Mouse (Mus musculus) heart, adult 2 months (tissue): ENCODE measurements around the gene Akt1s1.

Experiments used
- CTCF ChIP-seq: fragments of 200-600 bp; IDR thresholded peaks from 2 replicates; pipeline ENCODE4 v1.8.1; 2022; ENCODE audit warnings: antibody characterized with exemption, mild to moderate bottlenecking, moderate library complexity
- POLR2A ChIP-seq: fragments of 200-500 bp; IDR thresholded peaks from 2 replicates; pipeline ENCODE4 v1.6.1; 2011; ENCODE audit warnings: mild to moderate bottlenecking, low read depth, low read length, control low read depth; ENCODE audit not compliant: insufficient read depth

GRCm38 (mm10) chr7:44864595-44865542 is 16.1 kb downstream of the Akt1s1 start:
- TF ChIP-seq CTCF (no peak), POLR2A (no peak)
